8 mouse cellular contexts compared by ENCODE assay signal in the genomic region with DNA sequence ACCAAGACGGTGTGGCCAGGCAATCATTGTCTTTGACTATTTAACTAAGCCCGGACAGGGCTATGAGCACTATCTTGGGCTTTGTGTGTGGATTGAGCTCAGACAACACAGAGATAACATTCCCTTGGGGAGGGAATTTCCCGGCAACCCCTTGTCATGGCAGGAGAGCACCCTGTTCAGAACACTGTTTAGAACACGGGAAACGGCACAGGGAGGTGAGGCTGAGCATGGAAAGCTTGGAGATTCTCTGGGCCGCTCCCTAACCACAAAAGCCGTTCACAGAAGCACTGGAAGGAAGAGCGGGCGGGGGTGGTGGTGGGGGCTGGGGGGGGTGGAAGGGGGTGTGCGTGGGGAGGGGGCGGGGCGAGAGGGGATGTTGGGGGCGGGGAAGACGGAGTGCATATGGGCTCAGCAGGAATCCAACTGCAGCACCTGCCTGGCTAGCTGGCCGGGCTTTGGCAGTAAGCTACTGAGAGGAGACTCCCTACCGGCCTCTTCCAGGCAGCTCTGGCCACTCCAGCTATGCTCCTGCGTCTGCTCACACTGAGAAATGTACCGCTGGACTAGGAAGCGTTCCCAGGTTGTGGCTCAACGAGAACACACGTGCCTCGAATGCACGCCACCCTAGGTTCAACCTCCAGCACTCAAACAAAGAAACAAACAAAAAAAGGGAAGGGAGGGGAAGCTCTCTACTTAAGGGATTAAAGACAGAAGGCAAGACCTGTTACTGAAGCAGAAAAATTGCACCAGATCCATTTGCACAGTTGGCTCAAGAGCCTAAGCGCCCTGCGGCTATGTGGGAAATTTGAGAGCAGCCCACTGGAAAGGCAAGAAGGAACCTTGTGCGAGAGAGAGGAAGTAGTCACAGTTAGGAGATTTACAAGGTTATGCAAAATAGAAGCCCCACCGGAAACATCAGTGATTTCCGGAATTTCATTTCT. TPM values are rescaled to one million over a fixed set of nuclear protein-coding genes. Genes with fewer than 3 reads are reported as not detected.
DNase-seq lines count a peak whose midpoint lies in the region; ATAC-seq and TF ChIP-seq lines count a peak whose summit lies in the region.

No protein-coding gene starts in this region.

- ATAC-seq in intestine, embryonic 14.5 days (replicated peaks; ENCODE audit: low FRiP score, low TSS enrichment, low read depth) = peak; percentile 75
- peak; percentile 61 for ATAC-seq in liver, postnatal 0 days
- peak; percentile 71 for ATAC-seq in neural tube, embryonic 12.5 days (ENCODE audit: low FRiP score, low read depth)

- H3K4me1 ChIP-seq in cerebellum, adult 2 months (ENCODE audit: control insufficient read depth, insufficient read depth, low read length) = peaks cover 9% of the 10 kb centered on the region; the same call in 1 of the 2 replicates
- no peaks in the 10 kb centered on the region; the same call in 1 of the 2 replicates for H3K4me1 ChIP-seq in intestine, embryonic 14.5 days (replicated peaks; ENCODE audit: control insufficient read depth, insufficient read depth, low read length)
- H3K4me1 ChIP-seq in liver, postnatal 0 days (ENCODE audit: insufficient read depth) = peaks cover 12% of the 10 kb centered on the region
- peaks cover 11% of the 10 kb centered on the region for H3K4me1 ChIP-seq in neural tube, embryonic 12.5 days

- no peak for TF ChIP-seq CTCF in layer of hippocampus, adult 2 months (conservative IDR thresholded peaks at IDR 0.05)
- no peak for TF ChIP-seq CTCF in cerebellum, adult 2 months (IDR thresholded peaks at IDR 0.05; ENCODE audit: borderline replicate concordance, insufficient read depth, low read depth, low read length)
- no peak for TF ChIP-seq CTCF in liver, postnatal 0 days (IDR thresholded peaks at IDR 0.05; ENCODE audit: low read depth)

- no peak for DNase-seq in layer of hippocampus, adult 2 months (ENCODE audit: low spot score in 2 of 2)
- DNase-seq in layer of hippocampus, adult 11-12 months (ENCODE audit: low spot score) = no peak
- DNase-seq in cerebellum, adult 2 months = peak; percentile 84 to 87
- peak; percentile 19 for DNase-seq in gastrocnemius, postnatal 10 days
- DNase-seq in intestine, embryonic 14.5 days (ENCODE audit: low spot score) = peak; percentile 68
- DNase-seq in liver, postnatal 0 days = peak; percentile 30
- DNase-seq in adipocyte (ENCODE audit: low spot score) = no peak

- peak overlapping the region; percentile 55 for H3K27ac ChIP-seq in layer of hippocampus, adult 2 months
- peak overlapping the region; percentile 98 for H3K27ac ChIP-seq in cerebellum, adult 2 months (ENCODE audit: insufficient read depth, low read length)
- H3K27ac ChIP-seq in intestine, embryonic 14.5 days (ENCODE audit: low read depth) = 0 out of 2 replicates have a peak overlapping the region, but pooled peaks have one; percentile 30
- peak overlapping the region; percentile 67 for H3K27ac ChIP-seq in liver, postnatal 0 days (ENCODE audit: low read depth)
- peak overlapping the region; percentile 39; the same call in 1 of the 2 replicates for H3K27ac ChIP-seq in neural tube, embryonic 12.5 days

- peak overlapping the region; percentile 30; the same call in 1 of the 2 replicates for H3K4me3 ChIP-seq in layer of hippocampus, adult 2 months
- peak overlapping the region; percentile 36 for H3K4me3 ChIP-seq in cerebellum, adult 2 months (replicated peaks; ENCODE audit: insufficient read depth, low read depth, low read length)
- H3K4me3 ChIP-seq in intestine, embryonic 14.5 days (ENCODE audit: low read depth, low read length) = peak overlapping the region; percentile 16; the same call in 1 of the 2 replicates
- peak overlapping the region; percentile 29; the same call in 1 of the 2 replicates for H3K4me3 ChIP-seq in liver, postnatal 0 days (ENCODE audit: low read depth, low read length)
- peak overlapping the region; percentile 26 for H3K4me3 ChIP-seq in neural tube, embryonic 12.5 days

- 4% methylated on average over 25 of the region's 28 CpGs for WGBS in cerebellum, adult 2 months
- 13% methylated on average over 28 of the region's 28 CpGs for WGBS in intestine, embryonic 14.5 days
- WGBS in liver, postnatal 0 days (ENCODE audit: insufficient replicate concordance) = 5% methylated on average over 27 of the region's 28 CpGs
- WGBS in neural tube, embryonic 12.5 days = 12% methylated on average over 28 of the region's 28 CpGs

- peak; percentile 27; the same call in 1 of the 2 replicates for TF ChIP-seq POLR2A in cerebellum, adult 2 months (IDR thresholded peaks at IDR 0.05; ENCODE audit: borderline replicate concordance, insufficient read depth, low read length)

- H3K9me3 ChIP-seq in intestine, embryonic 14.5 days (ENCODE audit: control insufficient read depth, low read length) = no peaks in the 10 kb centered on the region
- no peaks in the 10 kb centered on the region for H3K9me3 ChIP-seq in liver, postnatal 0 days (ENCODE audit: low read length)
- H3K9me3 ChIP-seq in neural tube, embryonic 12.5 days = no peaks in the 10 kb centered on the region

- H3K27me3 ChIP-seq in cerebellum, adult 2 months (ENCODE audit: control insufficient read depth, insufficient read depth, low read length) = no peaks in the 10 kb centered on the region
- no peaks in the 10 kb centered on the region for H3K27me3 ChIP-seq in intestine, embryonic 14.5 days (replicated peaks; ENCODE audit: control insufficient read depth, insufficient read depth, low read length)
- no peaks in the 10 kb centered on the region for H3K27me3 ChIP-seq in liver, postnatal 0 days (ENCODE audit: insufficient read depth, low read length)
- no peaks in the 10 kb centered on the region for H3K27me3 ChIP-seq in neural tube, embryonic 12.5 days (replicated peaks)

- 0 out of 2 replicates have a peak, but pooled peaks have one; percentile 13 for TF ChIP-seq EP300 in liver, postnatal 0 days (IDR thresholded peaks at IDR 0.05; ENCODE audit: low read depth)

- H3K4me2 ChIP-seq in intestine, embryonic 14.5 days (ENCODE audit: low read length) = peak overlapping the region; percentile 51
- peak overlapping the region; percentile 74 for H3K4me2 ChIP-seq in liver, postnatal 0 days (ENCODE audit: low read depth, low read length)
- H3K4me2 ChIP-seq in neural tube, embryonic 12.5 days (replicated peaks) = peak overlapping the region; percentile 60

- no peaks in the 10 kb centered on the region for H3K36me3 ChIP-seq in intestine, embryonic 14.5 days (ENCODE audit: control insufficient read depth, insufficient read depth, low read length)
- no peaks in the 10 kb centered on the region for H3K36me3 ChIP-seq in liver, postnatal 0 days (replicated peaks; ENCODE audit: insufficient read depth, low read length)
- H3K36me3 ChIP-seq in neural tube, embryonic 12.5 days = no peaks in the 10 kb centered on the region

- no peak overlapping the region for H3K9ac ChIP-seq in intestine, embryonic 14.5 days (ENCODE audit: low read length)
- peak overlapping the region; percentile 51 for H3K9ac ChIP-seq in liver, postnatal 0 days (replicated peaks)
- H3K9ac ChIP-seq in neural tube, embryonic 12.5 days = peak overlapping the region; percentile 33; the same call in 1 of the 2 replicates

RNA-seq across cellular contexts. Expression of a gene that starts 8.7 kb away (rescaled TPM):
- 10 to 100 TPM; 23.8 to 24.3 TPM for total RNA-seq in layer of hippocampus, adult 2 months (2021)
- 14.8 and 16.9 TPM in 2 replicates for polyA plus RNA-seq in cerebellum, adult 2 months (2012; rRNA removed)
- total RNA-seq in gastrocnemius, postnatal 10 days (2021) = 10 to 100 TPM; 11.1 to 11.2 TPM
- 13.7 and 14.4 TPM in 2 replicates for polyA plus RNA-seq in intestine, embryonic 14.5 days (2014; fragmentation: Nextera tagmentation; extraction: Ambion mirVana)
- 3.5 and 4.7 TPM in 2 replicates for polyA plus RNA-seq in liver, postnatal 0 days (2015; fragmentation: Nextera tagmentation; extraction: Ambion mirVana)
- polyA plus RNA-seq in neural tube, embryonic 12.5 days (2016; fragmentation: Nextera tagmentation; extraction: Ambion mirVana) = 14.7 and 15.1 TPM in 2 replicates

RNA-seq across cellular contexts. Expression of a gene that starts 31.0 kb away (rescaled TPM):
- 1,000 to 10,000 TPM; 2,009 to 2,049 TPM for total RNA-seq in layer of hippocampus, adult 2 months (2021)
- 991 and 1,020 TPM in 2 replicates for polyA plus RNA-seq in cerebellum, adult 2 months (2012; rRNA removed)
- 100 to 1,000 TPM; 360 to 362 TPM for total RNA-seq in gastrocnemius, postnatal 10 days (2021)
- polyA plus RNA-seq in intestine, embryonic 14.5 days (2014; fragmentation: Nextera tagmentation; extraction: Ambion mirVana) = 1,929 and 1,989 TPM in 2 replicates
- 454 and 482 TPM in 2 replicates for polyA plus RNA-seq in liver, postnatal 0 days (2015; fragmentation: Nextera tagmentation; extraction: Ambion mirVana)
- polyA plus RNA-seq in neural tube, embryonic 12.5 days (2016; fragmentation: Nextera tagmentation; extraction: Ambion mirVana) = 1,755 and 1,801 TPM in 2 replicates

RNA-seq across cellular contexts. Expression of a gene that starts 58.2 kb away (rescaled TPM):
- 100 to 1,000 TPM; 185 to 207 TPM for total RNA-seq in layer of hippocampus, adult 2 months (2021)
- 163 and 177 TPM in 2 replicates for polyA plus RNA-seq in cerebellum, adult 2 months (2012; rRNA removed)
- 100 to 1,000 TPM; 168 to 201 TPM for total RNA-seq in gastrocnemius, postnatal 10 days (2021)
- polyA plus RNA-seq in intestine, embryonic 14.5 days (2014; fragmentation: Nextera tagmentation; extraction: Ambion mirVana) = 242 and 273 TPM in 2 replicates
- polyA plus RNA-seq in liver, postnatal 0 days (2015; fragmentation: Nextera tagmentation; extraction: Ambion mirVana) = 117 and 118 TPM in 2 replicates
- 328 and 358 TPM in 2 replicates for polyA plus RNA-seq in neural tube, embryonic 12.5 days (2016; fragmentation: Nextera tagmentation; extraction: Ambion mirVana)

Comparison
In these comparisons a context has a peak if more than half of its experiments do, and no peak if none do; other contexts are left out.
1. DNase-seq: peak in cerebellum, adult 2 months (2 of 2), gastrocnemius, postnatal 10 days (single experiment), intestine, embryonic 14.5 days (single experiment) and liver, postnatal 0 days (single experiment); none in layer of hippocampus, adult 2 months (0 of 2), layer of hippocampus, adult 11-12 months (single experiment) and adipocyte (single experiment).
2. H3K27ac ChIP-seq: peak in every context shown above with its lines; median percentile 98 in cerebellum, adult 2 months; 67 in liver, postnatal 0 days; 55 in layer of hippocampus, adult 2 months; 39 in neural tube, embryonic 12.5 days; 30 in intestine, embryonic 14.5 days.
3. Peak in every context shown above with its lines, with median percentiles within 50 percentile points of each other: H3K4me3 ChIP-seq, ATAC-seq and H3K4me2 ChIP-seq.